Mouse (Mus musculus) thymus, adult 2 months (tissue): Measurements from ENCODE around the gene Muc5b. TPM values are rescaled to one million over a fixed set of nuclear protein-coding genes. Genes with fewer than 3 reads are reported as not detected.

ENCODE experiments used
- DNase-seq: peaks from one replicate; pipeline ENCODE4 v3.0.0; 2021
- H3K27ac ChIP-seq: fragments of 200-500 bp; 2 replicates; pipeline ENCODE4 v1.5.1; 2012; ENCODE audit warnings: low read length, control low read depth; ENCODE audit not compliant: control insufficient read depth, insufficient read depth
- H3K27me3 ChIP-seq: fragments of 200-500 bp; 2 replicates; pipeline ENCODE4 v1.6.1; 2012; ENCODE audit warnings: mild to moderate bottlenecking, low read length, moderate library complexity, mixed read lengths; ENCODE audit not compliant: control insufficient read depth, insufficient read depth
- H3K36me3 ChIP-seq: fragments of 200-500 bp; 2 replicates; pipeline ENCODE4 v1.6.1; 2012; ENCODE audit warnings: mild to moderate bottlenecking, low read length, moderate library complexity; ENCODE audit not compliant: control insufficient read depth, insufficient read depth
- H3K4me1 ChIP-seq: fragments of 200-500 bp; replicated peaks from 2 replicates; pipeline ENCODE4 v1.6.1; 2012; ENCODE audit warnings: low read length; ENCODE audit not compliant: control insufficient read depth, insufficient read depth
- H3K4me3 ChIP-seq: fragments of 200-500 bp; 2 replicates; pipeline ENCODE4 v1.5.1; 2012; ENCODE audit warnings: mild to moderate bottlenecking, low read length, control low read depth, moderate library complexity; ENCODE audit not compliant: control insufficient read depth, insufficient read depth
- CTCF ChIP-seq: fragments of 200-500 bp; IDR thresholded peaks from 2 replicates; pipeline ENCODE4 v1.5.1; 2012; ENCODE audit warnings: mild to moderate bottlenecking, control low read depth, low read length, moderate library complexity, borderline replicate concordance; ENCODE audit not compliant: control insufficient read depth, poor library complexity, insufficient read depth; ENCODE audit errors: extremely low read depth
- POLR2A ChIP-seq: fragments of 200-500 bp; IDR thresholded peaks from 2 replicates; pipeline ENCODE4 v1.6.1; 2012; ENCODE audit warnings: mild to moderate bottlenecking, low read length, control low read depth, moderate library complexity; ENCODE audit not compliant: control insufficient read depth, poor library complexity, insufficient read depth; ENCODE audit errors: extremely low read depth
- WGBS: fragments of 180-500 bp; shearing (Covaris S2); methylation state at CpG from one replicate; pipeline ENCODE4 v1.1.7; 2018; 5-methylcytosine and 5-hydroxymethylcytosine counted together
- polyA plus RNA-seq: library from polyadenylated mRNA; depleted of rRNA; stranded (reverse); fragments of >200 nt; gene quantifications from 2 replicates; pipeline ENCODE4 v1.2.3, GENCODE M21; 2012

Muc5b gene
- polyA plus RNA-seq, 1 experiment = 0.50 TPM

DNA sequence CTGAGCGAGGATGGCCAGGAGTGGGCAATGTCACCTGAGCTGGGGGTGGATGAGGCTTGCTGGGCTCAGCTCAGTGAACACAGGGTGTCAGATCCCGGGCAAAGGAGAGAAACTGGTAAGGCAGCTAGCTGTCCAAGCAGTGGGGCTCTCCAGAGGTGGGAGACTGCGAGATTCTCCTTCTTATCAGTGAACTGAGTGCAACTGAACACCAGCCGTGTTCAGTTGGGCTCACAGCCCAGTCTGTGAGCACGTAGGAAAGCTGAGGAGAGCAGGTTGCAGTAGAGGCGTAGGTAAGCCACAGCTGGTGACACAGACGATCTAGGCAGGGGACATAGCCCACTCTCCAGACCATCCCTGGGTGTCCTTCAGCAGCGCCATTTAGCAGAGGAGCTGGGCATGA lies 2.4 kb upstream of the Muc5b start:
- Histone ChIP-seq H3K27ac (no peak overlapping the region), H3K36me3 (no peaks in the 10 kb centered on the region), H3K27me3 (no peaks in the 10 kb centered on the region), H3K4me1 (peaks cover 9% of the 10 kb centered on the region), H3K4me3 (no peak overlapping the region)
- peak; percentile 4 for DNase-seq
- 51% methylated on average over 8 of the region's 8 CpGs for WGBS
- TF ChIP-seq CTCF = no peak
- TF ChIP-seq POLR2A = no peak

DNA sequence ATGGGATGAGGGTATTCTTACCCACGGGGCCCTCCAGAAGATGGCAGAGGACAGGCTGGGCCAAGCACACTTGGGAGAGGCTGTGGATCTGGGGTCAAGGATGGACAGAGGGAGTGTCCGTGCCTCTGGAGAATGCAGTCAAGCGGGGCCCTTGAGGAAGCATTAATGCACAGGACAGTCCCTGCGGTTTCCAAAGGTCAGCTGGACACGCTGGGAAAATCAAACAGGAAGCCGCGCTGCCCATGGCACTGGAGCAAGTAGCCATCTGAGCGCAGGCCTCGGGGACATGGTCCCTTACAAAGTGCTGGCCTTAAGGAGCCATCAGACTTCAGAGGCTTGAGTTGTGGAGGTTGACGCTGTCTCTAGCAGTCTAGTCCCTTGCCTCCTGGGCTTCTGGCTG lies 1.5 kb downstream of the Muc5b start:
- 94% methylated on average over 10 of the region's 10 CpGs for WGBS
- Histone ChIP-seq H3K36me3 (no peaks in the 10 kb centered on the region), H3K4me1 (peaks cover 9% of the 10 kb centered on the region), H3K27me3 (no peaks in the 10 kb centered on the region), H3K4me3 (no peak overlapping the region), H3K27ac (no peak overlapping the region)
- TF ChIP-seq POLR2A (no peak), CTCF (no peak)
- DNase-seq = no peak

DNA sequence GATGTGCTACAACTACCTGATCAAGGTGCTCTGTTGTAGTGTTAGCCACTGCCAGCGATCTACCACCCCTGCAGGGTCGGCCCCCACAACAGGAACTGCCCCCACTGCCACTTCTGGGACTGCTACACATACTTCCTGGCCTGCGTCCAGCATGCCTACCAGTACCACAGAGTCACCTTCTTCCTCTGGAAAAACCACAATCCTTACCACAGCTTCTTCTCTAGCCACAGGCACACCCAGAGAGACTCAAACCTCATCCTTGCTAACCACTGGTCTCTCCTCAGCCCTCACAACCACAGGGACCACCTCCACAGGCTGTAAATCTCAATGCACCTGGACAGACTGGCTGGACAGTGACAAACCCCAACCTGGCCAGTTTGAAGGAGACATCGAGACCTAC lies 22.2 kb downstream of the Muc5b start:
- Histone ChIP-seq H3K27ac (no peak overlapping the region), H3K4me1 (no peaks in the 10 kb centered on the region), H3K27me3 (no peaks in the 10 kb centered on the region), H3K36me3 (no peaks in the 10 kb centered on the region), H3K4me3 (no peak overlapping the region)
- no peak for TF ChIP-seq CTCF
- no peak for TF ChIP-seq POLR2A
- DNase-seq = no peak
- 5% methylated on average over 4 of the region's 4 CpGs for WGBS

DNA sequence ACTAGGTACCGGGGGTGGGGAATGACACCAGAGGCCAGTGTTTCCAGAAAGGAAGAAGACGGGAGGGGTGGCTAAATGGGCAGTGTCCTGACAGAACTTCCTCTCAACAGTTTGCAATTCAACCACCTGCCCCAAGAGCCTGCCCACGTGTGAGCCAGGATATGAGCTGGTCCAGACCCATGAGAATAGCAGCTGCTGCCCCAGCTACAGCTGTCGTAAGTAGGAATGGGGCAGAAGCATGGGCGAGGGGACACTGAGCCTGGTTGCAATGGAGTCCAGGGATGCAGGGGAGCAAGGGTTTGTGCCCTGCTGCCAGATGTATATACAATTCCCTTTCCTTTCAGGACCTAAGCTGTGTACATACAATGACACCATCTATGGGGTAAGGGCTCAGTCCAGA lies 30.8 kb downstream of the Muc5b start:
- TF ChIP-seq POLR2A (no peak), CTCF (no peak)
- no peaks in the 10 kb centered on the region for H3K4me1 ChIP-seq

DNA sequence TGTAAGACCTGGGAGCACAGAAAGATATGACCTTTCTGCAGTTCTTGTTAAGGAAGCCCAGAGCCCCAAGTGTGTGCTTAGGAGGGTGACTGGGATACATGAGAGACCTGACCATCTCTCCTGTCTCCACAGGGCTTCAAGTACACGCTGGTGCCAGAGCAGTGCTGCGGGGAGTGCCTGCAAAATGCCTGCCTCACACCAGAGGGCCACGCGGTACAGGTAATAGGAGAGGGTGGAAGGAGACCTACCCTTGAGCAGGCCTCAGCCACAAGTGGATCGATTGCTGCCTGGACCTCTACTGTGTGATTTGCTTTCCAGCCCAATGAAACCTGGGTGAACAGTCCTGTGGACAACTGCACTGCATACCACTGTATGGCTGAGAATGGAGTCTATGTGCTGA lies 31.7 kb downstream of the Muc5b start:
- WGBS = 87% methylated on average over 5 of the region's 5 CpGs
- no peak overlapping the region for H3K27ac ChIP-seq
- H3K36me3 ChIP-seq = no peaks in the 10 kb centered on the region
- no peaks in the 10 kb centered on the region for H3K27me3 ChIP-seq
- no peak for TF ChIP-seq CTCF
- TF ChIP-seq POLR2A = no peak
- no peak overlapping the region for H3K4me3 ChIP-seq
- H3K4me1 ChIP-seq = no peaks in the 10 kb centered on the region
- DNase-seq = peak; percentile 16

More for the DNA sequence above, 30.8 kb downstream of the Muc5b start:
- no peaks in the 10 kb centered on the region for H3K36me3 ChIP-seq
- H3K27me3 ChIP-seq = no peaks in the 10 kb centered on the region
- no peak overlapping the region for H3K4me3 ChIP-seq
- no peak overlapping the region for H3K27ac ChIP-seq
- WGBS = 73% methylated on average over 5 of the region's 5 CpGs
- no peak for DNase-seq

DNA sequence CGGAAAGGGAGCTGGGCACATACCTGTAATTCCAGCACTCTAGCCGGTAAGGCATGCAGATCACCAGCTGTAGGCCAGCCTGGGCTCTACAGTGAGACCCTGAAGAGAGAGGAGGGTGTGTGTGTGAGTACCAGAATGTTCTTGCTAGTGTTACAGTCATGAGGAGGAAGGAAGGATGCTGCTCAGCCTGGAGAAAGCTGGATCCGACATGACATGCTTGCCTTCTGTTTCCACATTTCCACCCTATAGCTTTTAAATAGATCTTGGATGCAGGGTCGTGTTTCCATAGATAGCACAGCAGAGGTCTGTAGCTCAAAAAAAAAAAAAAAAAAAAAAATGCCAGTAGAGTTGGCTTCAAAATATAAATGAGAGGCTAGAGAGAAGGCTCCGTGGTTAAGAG lies 36.0 kb downstream of the Muc5b start:
- no peak for DNase-seq
- H3K27me3 ChIP-seq = no peaks in the 10 kb centered on the region
- no peak overlapping the region for H3K4me3 ChIP-seq
- H3K4me1 ChIP-seq = no peaks in the 10 kb centered on the region
- no peak overlapping the region for H3K27ac ChIP-seq
- TF ChIP-seq POLR2A (no peak), CTCF (no peak)
- 93% methylated on average over 5 of the region's 5 CpGs for WGBS
- no peaks in the 10 kb centered on the region for H3K36me3 ChIP-seq

DNA sequence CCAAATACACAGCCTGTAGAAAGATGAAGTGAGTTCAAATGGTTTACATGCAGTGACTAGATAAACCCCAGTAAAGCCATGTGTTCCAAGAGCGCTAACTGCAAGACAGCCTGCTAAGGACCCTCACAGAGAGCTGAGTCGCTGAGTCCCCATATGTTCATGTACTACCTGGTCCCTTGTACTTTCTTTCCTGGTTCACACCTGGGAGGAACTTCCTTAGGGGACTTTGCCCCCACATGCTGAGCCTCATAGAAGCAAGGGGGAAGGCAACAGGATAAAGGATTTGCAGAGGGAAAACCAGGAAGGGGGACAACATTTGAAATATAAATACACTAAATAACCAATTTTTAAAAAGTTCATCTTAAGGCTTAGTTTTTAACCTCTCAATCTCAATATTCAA lies 39.9 kb downstream of the Muc5b start:
- Histone ChIP-seq H3K4me3 (no peak overlapping the region), H3K36me3 (peaks cover 21% of the 10 kb centered on the region), H3K27me3 (no peaks in the 10 kb centered on the region), H3K4me1 (no peaks in the 10 kb centered on the region), H3K27ac (no peak overlapping the region)
- 99% methylated on average over 2 of the region's 2 CpGs for WGBS
- TF ChIP-seq CTCF = no peak
- TF ChIP-seq POLR2A = no peak
- no peak for DNase-seq
